Mouse (Mus musculus): ENCODE results near the gene Akap11. TPM values are rescaled to one million over a fixed set of nuclear protein-coding genes. Genes with fewer than 3 reads are reported as not detected.

Gene Akap11
- polyA plus RNA-seq, 1 experiment from 2014 or later: 32.1 TPM

- peaks cover 4% of the 10 kb centered on the region for H3K36me3 ChIP-seq
- ATAC-seq (ENCODE audit: low read depth): no peak
- H3K9ac ChIP-seq: no peak overlapping the region
- H3K27me3 ChIP-seq: no peaks in the 10 kb centered on the region
- no peak overlapping the region for H3K4me3 ChIP-seq
- H3K27ac ChIP-seq (replicated peaks): no peak overlapping the region
- WGBS: 71% methylated on average over 3 of the region's 3 CpGs
- H3K9me3 ChIP-seq: no peaks in the 10 kb centered on the region
- H3K4me2 ChIP-seq: no peak overlapping the region
- peaks cover 44% of the 10 kb centered on the region for H3K4me1 ChIP-seq (replicated peaks)
Measured at GRCm38 (mm10) chr14:78526475-78526874, 10.1 kb downstream of the Akap11 start.

GRCm38 (mm10) chr14:78525611-78526457 lies 10.8 kb downstream of the Akap11 start:
- WGBS: 94% methylated on average over 3 of the region's 3 CpGs
- Histone ChIP-seq H3K36me3 (peaks cover 6% of the 10 kb centered on the region), H3K4me3 (no peak overlapping the region), H3K27me3 (no peaks in the 10 kb centered on the region), H3K9ac (no peak overlapping the region), H3K9me3 (no peaks in the 10 kb centered on the region), H3K4me2 (no peak overlapping the region), H3K27ac (replicated peaks) (no peak overlapping the region), H3K4me1 (replicated peaks) (peaks cover 42% of the 10 kb centered on the region)
- peak; percentile 41; the same call in 1 of the 2 replicates for ATAC-seq (ENCODE audit: low read depth)

DNA sequence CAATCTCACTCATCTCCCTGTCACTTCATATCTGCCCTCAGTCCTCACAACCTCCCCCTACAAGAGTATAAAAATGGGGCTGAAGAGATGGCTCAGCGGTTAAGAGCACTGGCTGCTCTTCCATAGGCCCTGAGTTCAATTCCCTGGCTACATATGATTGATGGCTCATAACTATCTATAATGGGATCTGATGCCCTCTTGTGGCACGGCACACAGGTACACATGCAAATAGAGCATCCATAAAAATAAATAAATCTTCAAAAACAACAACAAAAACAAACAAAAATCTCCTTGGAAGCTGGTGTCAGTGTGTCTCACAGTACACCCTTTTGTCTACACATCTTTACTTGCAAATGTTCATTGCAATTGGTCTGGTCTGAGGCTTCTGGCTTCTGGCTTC lies 11.5 kb downstream of the Akap11 start:
- Histone ChIP-seq H3K4me1 (replicated peaks) (peaks cover 37% of the 10 kb centered on the region), H3K9me3 (no peaks in the 10 kb centered on the region), H3K36me3 (peaks cover 10% of the 10 kb centered on the region), H3K9ac (no peak overlapping the region), H3K4me3 (no peak overlapping the region), H3K27ac (replicated peaks) (no peak overlapping the region), H3K4me2 (no peak overlapping the region), H3K27me3 (no peaks in the 10 kb centered on the region)
- no peak for ATAC-seq (ENCODE audit: low read depth)
- 94% methylated on average over 2 of the region's 2 CpGs for WGBS

- H3K36me3 ChIP-seq: peaks cover 75% of the 10 kb centered on the region
- H3K9ac ChIP-seq: no peak overlapping the region
- no peak overlapping the region for H3K27ac ChIP-seq (replicated peaks)
- 83% methylated on average over 9 of the region's 9 CpGs for WGBS
- no peak overlapping the region for H3K4me2 ChIP-seq
- H3K4me3 ChIP-seq: no peak overlapping the region
- H3K27me3 ChIP-seq: no peaks in the 10 kb centered on the region
- no peaks in the 10 kb centered on the region for H3K4me1 ChIP-seq (replicated peaks)
- ATAC-seq (ENCODE audit: low read depth): no peak
- H3K9me3 ChIP-seq: no peaks in the 10 kb centered on the region
Measured at GRCm38 (mm10) chr14:78510713-78511112, 25.9 kb downstream of the Akap11 start.

- Histone ChIP-seq H3K9ac (no peak overlapping the region), H3K4me3 (no peak overlapping the region), H3K4me1 (replicated peaks) (no peaks in the 10 kb centered on the region), H3K27me3 (no peaks in the 10 kb centered on the region), H3K36me3 (peaks cover 80% of the 10 kb centered on the region), H3K9me3 (no peaks in the 10 kb centered on the region), H3K27ac (replicated peaks) (no peak overlapping the region), H3K4me2 (no peak overlapping the region)
- 92% methylated on average over 6 of the region's 6 CpGs for WGBS
- ATAC-seq (ENCODE audit: low read depth): no peak
Measured at GRCm38 (mm10) chr14:78509791-78510190, 26.8 kb downstream of the Akap11 start.

- no peaks in the 10 kb centered on the region for H3K27me3 ChIP-seq
Measured at GRCm38 (mm10) chr14:78500578-78500977, 36.0 kb downstream of the Akap11 start.

GRCm38 (mm10) chr14:78496691-78497090 lies 39.9 kb downstream of the Akap11 start:
- Histone ChIP-seq H3K9ac (no peak overlapping the region), H3K36me3 (peaks cover 53% of the 10 kb centered on the region), H3K4me1 (replicated peaks) (no peaks in the 10 kb centered on the region), H3K9me3 (no peaks in the 10 kb centered on the region), H3K4me2 (no peak overlapping the region), H3K4me3 (no peak overlapping the region), H3K27me3 (no peaks in the 10 kb centered on the region), H3K27ac (replicated peaks) (no peak overlapping the region)
- ATAC-seq (ENCODE audit: low read depth): no peak
- WGBS: 94% methylated on average over 4 of the region's 4 CpGs

More at GRCm38 (mm10) chr14:78500578-78500977, 36.0 kb downstream of the Akap11 start:
- H3K4me2 ChIP-seq: no peak overlapping the region
- WGBS: 79% methylated on average over 3 of the region's 3 CpGs
- H3K27ac ChIP-seq (replicated peaks): no peak overlapping the region
- no peaks in the 10 kb centered on the region for H3K4me1 ChIP-seq (replicated peaks)
- H3K4me3 ChIP-seq: no peak overlapping the region
- no peaks in the 10 kb centered on the region for H3K9me3 ChIP-seq
- H3K36me3 ChIP-seq: peaks cover 40% of the 10 kb centered on the region
- H3K9ac ChIP-seq: no peak overlapping the region
- no peak for ATAC-seq (ENCODE audit: low read depth)

- H3K9ac ChIP-seq: no peak overlapping the region
- 89% methylated on average over 4 of the region's 4 CpGs for WGBS
Measured at GRCm38 (mm10) chr14:78495241-78495640, 41.4 kb downstream of the Akap11 start.

DNA sequence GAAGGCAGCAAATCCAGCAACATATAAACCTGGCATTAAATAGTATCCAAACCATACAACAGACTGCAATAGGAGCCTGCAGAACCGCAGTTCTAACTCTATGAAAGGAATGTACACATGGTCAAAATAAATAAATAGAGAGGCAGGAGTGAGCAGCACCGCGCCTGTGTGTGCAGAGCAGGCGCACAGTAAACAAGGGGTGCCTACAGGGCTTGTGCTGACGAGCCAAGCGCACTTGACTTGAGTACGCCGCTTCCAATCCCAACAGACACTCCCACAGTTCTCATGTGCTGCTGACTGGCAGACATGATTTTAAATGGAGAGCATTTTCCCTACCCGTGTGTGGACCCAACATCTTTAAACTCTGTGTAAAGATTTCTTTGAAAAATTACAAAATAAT lies 44.0 kb downstream of the Akap11 start:
- Histone ChIP-seq H3K4me1 (replicated peaks) (no peaks in the 10 kb centered on the region), H3K9ac (no peak overlapping the region), H3K27ac (replicated peaks) (no peak overlapping the region), H3K9me3 (no peaks in the 10 kb centered on the region), H3K4me3 (no peak overlapping the region), H3K4me2 (no peak overlapping the region), H3K36me3 (peaks cover 47% of the 10 kb centered on the region), H3K27me3 (no peaks in the 10 kb centered on the region)
- ATAC-seq (ENCODE audit: low read depth): no peak
- 86% methylated on average over 9 of the region's 9 CpGs for WGBS

More at GRCm38 (mm10) chr14:78495241-78495640, 41.4 kb downstream of the Akap11 start:
- H3K27me3 ChIP-seq: no peaks in the 10 kb centered on the region
- no peak for ATAC-seq (ENCODE audit: low read depth)
- H3K4me1 ChIP-seq (replicated peaks): no peaks in the 10 kb centered on the region
- H3K36me3 ChIP-seq: peaks cover 56% of the 10 kb centered on the region
- no peak overlapping the region for H3K4me3 ChIP-seq
- no peak overlapping the region for H3K27ac ChIP-seq (replicated peaks)
- H3K4me2 ChIP-seq: no peak overlapping the region
- H3K9me3 ChIP-seq: no peaks in the 10 kb centered on the region

DNA sequence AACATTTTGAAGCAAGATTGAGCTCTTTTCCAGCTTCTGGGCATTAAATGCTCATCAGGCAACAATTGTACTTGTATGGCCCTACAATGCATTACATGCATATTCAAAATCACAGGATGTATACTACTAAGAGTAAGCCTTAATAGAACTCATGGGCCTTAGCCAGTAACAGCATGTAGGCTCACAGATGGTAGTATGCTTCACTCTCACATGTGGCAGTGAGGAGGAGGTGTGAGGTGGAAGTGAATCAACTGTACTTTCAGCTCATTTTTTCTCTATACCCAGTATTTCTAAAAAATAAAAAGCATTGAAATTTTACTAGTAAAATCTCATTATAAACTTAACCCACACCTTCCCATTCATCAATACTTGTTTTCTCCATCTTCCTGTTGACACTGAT lies 45.2 kb downstream of the Akap11 start:
- Histone ChIP-seq H3K36me3 (peaks cover 39% of the 10 kb centered on the region), H3K27me3 (no peaks in the 10 kb centered on the region), H3K9me3 (no peaks in the 10 kb centered on the region), H3K9ac (no peak overlapping the region), H3K4me2 (no peak overlapping the region), H3K4me1 (replicated peaks) (no peaks in the 10 kb centered on the region), H3K4me3 (no peak overlapping the region), H3K27ac (replicated peaks) (no peak overlapping the region)
- no peak for ATAC-seq (ENCODE audit: low read depth)

GRCm38 (mm10) chr14:78482385-78483231 lies 54.0 kb downstream of the Akap11 start:
- Histone ChIP-seq H3K27me3 (no peaks in the 10 kb centered on the region), H3K9ac (0 out of 2 replicates have a peak overlapping the region, but pooled peaks have one; percentile 47), H3K9me3 (no peaks in the 10 kb centered on the region), H3K36me3 (no peaks in the 10 kb centered on the region), H3K27ac (replicated peaks) (no peak overlapping the region), H3K4me3 (no peak overlapping the region), H3K4me2 (peak overlapping the region; percentile 30), H3K4me1 (replicated peaks) (peaks cover 4% of the 10 kb centered on the region)
- peak; percentile 94 for ATAC-seq (ENCODE audit: low read depth)
- WGBS: 23% methylated on average over 14 of the region's 14 CpGs

- H3K4me1 ChIP-seq (replicated peaks): no peaks in the 10 kb centered on the region
- no peak overlapping the region for H3K4me3 ChIP-seq
- no peaks in the 10 kb centered on the region for H3K36me3 ChIP-seq
- no peak for ATAC-seq (ENCODE audit: low read depth)
- H3K9me3 ChIP-seq: no peaks in the 10 kb centered on the region
- H3K27ac ChIP-seq (replicated peaks): no peak overlapping the region
- H3K4me2 ChIP-seq: no peak overlapping the region
- H3K9ac ChIP-seq: no peak overlapping the region
- WGBS: 87% methylated on average over 3 of the region's 3 CpGs
- no peaks in the 10 kb centered on the region for H3K27me3 ChIP-seq
Measured at GRCm38 (mm10) chr14:78474058-78474457, 62.5 kb downstream of the Akap11 start.

Measured in neural tube, embryonic 13.5 days (tissue).